Mouse (Mus musculus) brain, embryonic 14.5 days (tissue): ENCODE results near the gene Slc5a8. TPM values are rescaled to one million over a fixed set of nuclear protein-coding genes. Genes with fewer than 3 reads are reported as not detected.

ENCODE experiments used
- DNase-seq: peaks from one replicate; pipeline ENCODE4 v3.0.0-alpha.2; 2011; ENCODE audit warnings: low read depth
- CTCF ChIP-seq: fragments of 200-500 bp; IDR thresholded peaks from 2 replicates; pipeline ENCODE4 v1.5.1; 2012; ENCODE audit warnings: inconsistent platforms, mild to moderate bottlenecking, moderate library complexity, borderline replicate concordance; ENCODE audit not compliant: insufficient read depth, insufficient read length; ENCODE audit errors: extremely low read depth
- POLR2A ChIP-seq: fragments of 200-500 bp; IDR thresholded peaks from 2 replicates; pipeline ENCODE4 v1.6.1; 2012; ENCODE audit warnings: mild to moderate bottlenecking, inconsistent platforms, borderline replicate concordance; ENCODE audit not compliant: poor library complexity, insufficient read depth, insufficient read length, severe bottlenecking; ENCODE audit errors: extremely low read depth
- polyA plus RNA-seq: library from polyadenylated mRNA; depleted of rRNA; stranded (reverse); fragments of >200 nt; gene quantifications from 2 replicates; pipeline ENCODE4 v1.2.3, GENCODE M21; 2012; rRNA removed

Gene Slc5a8
- polyA plus RNA-seq, 1 experiment: 0.04 TPM

GRCm38 (mm10) chr10:88886114-88886513, 322 bp downstream of the Slc5a8 start:
- no peak for DNase-seq
- TF ChIP-seq CTCF (no peak), POLR2A (no peak)

- DNase-seq: no peak
- no peak for TF ChIP-seq CTCF
These were observed 2.6 kb downstream of the Slc5a8 start for GRCm38 (mm10) chr10:88888376-88888775.

GRCm38 (mm10) chr10:88891410-88891809, 5.6 kb downstream of the Slc5a8 start:
- no peak for TF ChIP-seq CTCF
- no peak for TF ChIP-seq POLR2A
- no peak for DNase-seq

GRCm38 (mm10) chr10:88892560-88893087, 6.8 kb downstream of the Slc5a8 start:
- no peak for DNase-seq
- TF ChIP-seq CTCF (no peak), POLR2A (no peak)

- DNase-seq: no peak
- TF ChIP-seq CTCF (no peak), POLR2A (no peak)
These were observed 11.2 kb downstream of the Slc5a8 start for GRCm38 (mm10) chr10:88897032-88897431.

GRCm38 (mm10) chr10:88949649-88950296, 64.0 kb downstream of the Slc5a8 start:
- no peak for DNase-seq
- TF ChIP-seq POLR2A: no peak
- no peak for TF ChIP-seq CTCF

- DNase-seq: no peak
- TF ChIP-seq CTCF: no peak
- TF ChIP-seq POLR2A: no peak
These were observed 64.5 kb downstream of the Slc5a8 start for GRCm38 (mm10) chr10:88950297-88950653.

GRCm38 (mm10) chr10:88960791-88961190, 75.0 kb downstream of the Slc5a8 start:
- DNase-seq: no peak
- no peak for TF ChIP-seq CTCF
- TF ChIP-seq POLR2A: no peak

- TF ChIP-seq CTCF (no peak), POLR2A (no peak)
- no peak for DNase-seq
These were observed 82.8 kb downstream of the Slc5a8 start for GRCm38 (mm10) chr10:88968586-88968985.

GRCm38 (mm10) chr10:88970951-88971725, 85.3 kb downstream of the Slc5a8 start:
- DNase-seq: no peak
- TF ChIP-seq POLR2A (no peak), CTCF (no peak)

- DNase-seq: peak; percentile 3
- TF ChIP-seq CTCF (no peak), POLR2A (no peak)
These were observed 93.1 kb downstream of the Slc5a8 start for GRCm38 (mm10) chr10:88978932-88979331.

Other genes starting within 250 kb of the Slc5a8 start
- 0.15 TPM in 1 of 2 replicates, not detected in the other for gene Spic, start 201.0 kb upstream of the Slc5a8 start, polyA plus RNA-seq
- 67.1 and 67.9 TPM in 2 replicates for gene Arl1, start 155.1 kb upstream of the Slc5a8 start, polyA plus RNA-seq
- gene Utp20, start 59.2 kb upstream of the Slc5a8 start, polyA plus RNA-seq: 10.0 and 12.9 TPM in 2 replicates